Mouse (Mus musculus) spleen, adult 2 months (tissue): ENCODE results near the gene Man2a2. TPM values are rescaled to one million over a fixed set of nuclear protein-coding genes. Genes with fewer than 3 reads are reported as not detected.
A peak's percentile ranks its signal among the peaks of the same experiment; 100 is the strongest.

Experiments
- DNase-seq, 2 experiments: peaks; one replicate each; pipeline versions ENCODE4 v3.0.0 to v3.0.0-alpha.2; 2012 to 2021; ENCODE audit warnings: low spot score in 2 of 2, low read depth in 1 of 2
- H3K27ac ChIP-seq: fragments of 200-500 bp; 2 replicates; pipeline ENCODE4 v1.5.1; 2012; ENCODE audit warnings: low read length, inconsistent platforms; ENCODE audit not compliant: insufficient read depth
- H3K27me3 ChIP-seq: fragments of 200-500 bp; 2 replicates; pipeline ENCODE4 v1.6.1; 2012; ENCODE audit warnings: mild to moderate bottlenecking, moderate library complexity, low read length, inconsistent platforms; ENCODE audit not compliant: control insufficient read depth, insufficient read depth
- H3K36me3 ChIP-seq: fragments of 200-500 bp; 2 replicates; pipeline ENCODE4 v1.6.1; 2012; ENCODE audit warnings: mild to moderate bottlenecking, low read length, inconsistent platforms; ENCODE audit not compliant: control insufficient read depth, insufficient read depth
- H3K4me1 ChIP-seq: fragments of 200-500 bp; 2 replicates; pipeline ENCODE4 v1.6.1; 2011; ENCODE audit warnings: inconsistent platforms; ENCODE audit not compliant: control insufficient read depth, insufficient read depth, insufficient read length
- H3K4me3 ChIP-seq: fragments of 200-500 bp; 2 replicates; pipeline ENCODE4 v1.5.1; 2011; ENCODE audit warnings: mild to moderate bottlenecking, inconsistent platforms; ENCODE audit not compliant: insufficient read depth, insufficient read length; ENCODE audit errors: extremely low read depth
- CTCF ChIP-seq: fragments of 200-500 bp; IDR thresholded peaks from 2 replicates; pipeline ENCODE4 v1.5.1; 2011; ENCODE audit warnings: mild to moderate bottlenecking, inconsistent platforms; ENCODE audit not compliant: insufficient read depth, insufficient read length, insufficient replicate concordance; ENCODE audit errors: extremely low read depth
- POLR2A ChIP-seq: fragments of 200-500 bp; IDR thresholded peaks from 2 replicates; pipeline ENCODE4 v1.6.1; 2011; ENCODE audit warnings: low read depth, low read length, inconsistent platforms
- WGBS: fragments of 180-500 bp; shearing (Covaris S2); methylation state at CpG from one replicate; pipeline ENCODE4 v1.1.7; 2018; 5-methylcytosine and 5-hydroxymethylcytosine counted together
- polyA plus RNA-seq: library from polyadenylated mRNA; depleted of rRNA; stranded (reverse); fragments of >200 nt; gene quantifications from 2 replicates; pipeline ENCODE4 v1.2.3, GENCODE M21; 2012; rRNA removed

The Man2a2 gene
- 98.3 and 115 TPM in 2 replicates for polyA plus RNA-seq

DNA sequence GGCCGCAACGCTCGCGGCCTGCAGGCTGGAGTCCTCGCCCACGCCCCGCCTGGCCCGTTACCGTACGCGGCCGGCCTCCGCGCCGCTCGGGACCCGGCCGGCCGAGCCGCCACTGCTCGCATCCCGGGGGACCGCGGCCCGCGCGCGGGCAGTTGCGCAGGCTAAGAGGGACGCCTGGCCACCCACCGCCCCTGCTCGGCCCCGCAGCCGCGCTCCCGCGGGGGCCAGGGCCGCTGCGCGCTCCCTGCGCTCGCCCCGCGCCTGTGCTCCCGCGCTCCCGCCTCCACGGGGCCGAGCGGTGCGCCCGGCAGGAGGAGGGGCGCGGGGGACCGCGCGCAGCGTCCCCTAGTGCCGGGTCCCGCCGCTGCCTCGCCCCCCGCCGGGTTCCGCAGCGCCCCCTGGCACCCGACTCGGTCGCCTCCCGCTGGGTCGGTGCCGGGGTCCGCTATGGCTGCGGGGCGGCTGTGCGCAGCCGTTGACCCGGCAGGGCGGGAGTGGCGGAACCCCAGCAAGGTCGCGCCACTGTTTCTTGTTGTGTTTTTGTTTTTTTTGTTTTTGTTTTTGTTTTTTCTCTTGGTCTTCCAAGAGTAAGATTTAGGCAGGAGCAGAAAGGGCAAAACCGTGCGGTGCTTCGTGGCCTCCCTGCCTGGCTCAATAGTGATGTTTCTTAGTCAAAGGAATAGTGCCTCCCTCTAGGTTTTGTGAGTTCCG, at the start of gene Man2a2:
Gene Man2a2, minus strand, starts transcription at position 335 of the 711 bp plus-strand sequence.
- no peak for TF ChIP-seq POLR2A
- TF ChIP-seq CTCF, result peak; percentile 82
- H3K27ac ChIP-seq, result peak within 1 kb of the TSS; percentile 77
- DNase-seq, result peak in 1 of 2 experiments; percentile 78
- peak within 1 kb of the TSS; percentile 74 for H3K4me3 ChIP-seq
- H3K4me1 ChIP-seq, result peaks cover 28% of the 10 kb centered on the region; the same call in 1 of the 2 replicates
- H3K36me3 ChIP-seq, result peaks cover 9% of the 10 kb centered on the region
- under 1% methylated on average over 64 of the region's 86 CpGs for WGBS
- H3K27me3 ChIP-seq, result no peaks in the 10 kb centered on the region

DNA sequence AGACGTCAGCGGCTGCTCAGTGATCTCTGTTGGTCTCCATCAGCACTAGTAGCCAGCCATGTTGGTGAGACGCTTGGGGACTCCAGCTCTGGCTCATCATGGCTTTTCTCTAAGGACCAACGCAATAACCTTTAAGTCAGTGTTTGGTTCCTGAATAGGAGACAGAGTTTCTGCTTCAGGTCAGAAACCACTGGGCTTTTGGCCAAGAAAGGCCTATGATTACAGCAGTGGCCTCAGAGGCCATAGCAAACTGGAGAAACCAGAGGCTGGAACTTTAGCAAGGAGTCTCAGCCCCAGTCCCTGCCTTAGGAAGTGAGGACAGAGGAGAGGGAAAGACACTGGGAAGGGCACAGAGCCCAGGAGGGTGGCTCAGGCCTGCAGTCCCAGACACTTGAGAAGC, 49.4 kb upstream of the Man2a2 start:
- Histone ChIP-seq H3K27ac (no peak overlapping the region), H3K4me3 (no peak overlapping the region), H3K4me1 (no peaks in the 10 kb centered on the region), H3K36me3 (no peaks in the 10 kb centered on the region), H3K27me3 (no peaks in the 10 kb centered on the region)
- WGBS, result 89% methylated on average over 4 of the region's 4 CpGs
- no peak for DNase-seq
- TF ChIP-seq POLR2A (no peak), CTCF (no peak)

DNA sequence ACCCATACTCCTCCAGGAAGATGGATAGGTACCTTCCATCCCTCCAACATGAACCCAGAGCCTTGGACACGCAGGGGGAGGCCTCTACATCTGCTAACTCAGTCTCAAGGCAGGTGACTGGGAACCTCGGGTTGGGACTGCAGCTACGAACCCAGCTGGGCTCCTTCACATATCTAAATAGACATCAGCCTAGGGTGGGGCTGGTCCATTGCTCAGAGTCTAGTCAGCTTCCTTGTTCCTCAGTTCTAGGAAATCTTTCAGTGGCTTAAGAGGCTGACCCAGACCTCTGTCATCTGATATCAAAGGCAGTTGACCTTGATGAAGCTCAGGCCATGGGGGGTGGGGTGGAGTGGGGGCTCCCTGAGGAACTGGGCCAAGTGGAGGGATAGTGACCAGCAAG, 48.1 kb upstream of the Man2a2 start:
- Histone ChIP-seq H3K36me3 (no peaks in the 10 kb centered on the region), H3K27ac (no peak overlapping the region), H3K4me3 (no peak overlapping the region), H3K27me3 (no peaks in the 10 kb centered on the region), H3K4me1 (no peaks in the 10 kb centered on the region)
- 70% methylated on average over 3 of the region's 3 CpGs for WGBS
- TF ChIP-seq POLR2A, result no peak
- TF ChIP-seq CTCF, result no peak
- DNase-seq, result no peak

DNA sequence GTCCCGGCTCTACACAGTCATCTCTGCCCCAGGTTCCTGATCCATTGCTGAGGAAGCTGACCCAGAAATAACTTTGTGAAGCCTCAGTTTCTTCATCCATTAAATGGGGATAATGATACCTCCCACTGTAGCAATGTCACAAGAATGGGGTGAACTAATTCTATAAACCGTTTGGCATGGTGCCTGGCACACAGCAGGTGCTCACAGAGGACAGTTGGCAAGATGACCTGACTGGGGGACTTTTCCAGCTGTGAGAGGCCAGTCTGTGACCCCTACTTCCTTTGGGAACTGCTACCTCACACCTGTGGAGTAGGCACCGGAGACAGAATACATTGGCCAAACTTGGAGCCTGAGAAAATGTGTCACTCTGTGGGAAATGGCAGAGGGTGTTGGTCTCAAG, 46.9 kb upstream of the Man2a2 start:
- no peak for TF ChIP-seq POLR2A
- TF ChIP-seq CTCF, result no peak
- Histone ChIP-seq H3K27ac (no peak overlapping the region), H3K27me3 (no peaks in the 10 kb centered on the region), H3K4me3 (no peak overlapping the region), H3K4me1 (no peaks in the 10 kb centered on the region), H3K36me3 (no peaks in the 10 kb centered on the region)
- WGBS, result 84% methylated on average over 3 of the region's 3 CpGs
- no peak for DNase-seq

GRCm38 (mm10) chr7:80417601-80418000, 46.4 kb upstream of the Man2a2 start:
- Histone ChIP-seq H3K27ac (no peak overlapping the region), H3K4me3 (no peak overlapping the region), H3K36me3 (no peaks in the 10 kb centered on the region), H3K27me3 (no peaks in the 10 kb centered on the region), H3K4me1 (no peaks in the 10 kb centered on the region)
- no peak for TF ChIP-seq CTCF
- TF ChIP-seq POLR2A, result no peak
- DNase-seq, result no peak

DNA sequence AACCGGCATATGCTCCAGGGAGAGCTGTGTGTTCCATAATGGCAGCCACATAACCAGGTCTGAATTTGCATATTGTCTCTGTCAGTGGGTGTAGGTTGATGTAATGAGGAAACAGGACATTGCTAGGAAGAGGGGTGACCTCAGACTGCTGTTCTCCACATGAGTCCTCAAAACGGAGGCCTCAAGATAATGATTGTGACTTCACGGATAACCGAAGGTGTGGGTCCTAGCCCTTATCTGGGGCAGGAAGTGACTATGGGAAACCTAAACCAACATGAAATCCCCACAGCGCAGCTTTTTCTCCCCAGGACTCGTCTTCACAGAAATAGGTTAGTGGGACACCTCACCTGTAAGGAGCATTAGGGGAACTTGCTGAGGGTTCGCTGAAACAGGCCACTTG, 45.8 kb upstream of the Man2a2 start:
- no peak for TF ChIP-seq POLR2A
- no peak for TF ChIP-seq CTCF
- H3K27me3 ChIP-seq, result no peaks in the 10 kb centered on the region
- H3K36me3 ChIP-seq, result no peaks in the 10 kb centered on the region
- no peaks in the 10 kb centered on the region for H3K4me1 ChIP-seq
- DNase-seq, result no peak
- H3K4me3 ChIP-seq, result no peak overlapping the region
- H3K27ac ChIP-seq, result no peak overlapping the region
- WGBS, result 46% methylated on average over 7 of the region's 7 CpGs

DNA sequence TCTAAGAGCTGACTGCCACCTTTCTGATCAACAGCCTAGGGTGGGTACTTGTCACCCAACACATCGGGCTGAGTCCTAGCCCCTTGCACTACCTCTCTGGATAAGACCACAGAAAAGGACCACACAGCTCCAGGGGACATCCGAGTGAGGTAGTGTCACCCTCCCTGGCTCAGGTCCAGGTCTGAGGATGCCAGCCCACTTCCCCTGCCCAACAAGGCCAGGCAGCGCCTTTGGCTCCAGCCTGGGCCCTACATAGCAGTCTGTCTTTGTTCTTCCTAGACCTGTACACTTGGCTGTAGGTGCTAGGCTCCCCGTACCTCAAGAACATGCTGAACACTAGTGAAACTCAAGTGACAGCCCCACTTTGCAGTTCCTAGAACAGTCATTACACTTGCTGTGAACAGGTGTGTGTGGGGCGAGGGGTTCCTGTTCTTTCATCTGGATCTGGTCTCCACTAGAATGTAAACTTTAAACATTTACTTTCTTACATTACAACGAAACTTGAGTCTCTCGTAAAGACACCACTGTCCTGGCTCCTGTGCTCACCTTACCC, 43.2 kb upstream of the Man2a2 start:
- 51% methylated on average over 7 of the region's 7 CpGs for WGBS
- no peak for DNase-seq

More for the DNA sequence above, 43.2 kb upstream of the Man2a2 start:
- H3K36me3 ChIP-seq, result no peaks in the 10 kb centered on the region
- TF ChIP-seq CTCF, result no peak
- no peak for TF ChIP-seq POLR2A
- no peak overlapping the region for H3K27ac ChIP-seq
- no peak overlapping the region for H3K4me3 ChIP-seq
- no peaks in the 10 kb centered on the region for H3K27me3 ChIP-seq
- H3K4me1 ChIP-seq, result no peaks in the 10 kb centered on the region
